Mouse (Mus musculus) cerebellum, postnatal 4 days (tissue): ENCODE measurements around the gene Ankrd23.
"Not testable (repeated sequence)": the region's sequence is repeated elsewhere in the genome, so short reads cannot be mapped to it uniquely, and the experiment has no call there.

ENCODE experiments used
- DNase-seq, 2 experiments: peaks; one replicate each; pipeline ENCODE4 v3.0.0; 2022; ENCODE audit warnings: low spot score in 2 of 2, mixed read lengths in 1 of 2

The Ankrd23 gene

DNA sequence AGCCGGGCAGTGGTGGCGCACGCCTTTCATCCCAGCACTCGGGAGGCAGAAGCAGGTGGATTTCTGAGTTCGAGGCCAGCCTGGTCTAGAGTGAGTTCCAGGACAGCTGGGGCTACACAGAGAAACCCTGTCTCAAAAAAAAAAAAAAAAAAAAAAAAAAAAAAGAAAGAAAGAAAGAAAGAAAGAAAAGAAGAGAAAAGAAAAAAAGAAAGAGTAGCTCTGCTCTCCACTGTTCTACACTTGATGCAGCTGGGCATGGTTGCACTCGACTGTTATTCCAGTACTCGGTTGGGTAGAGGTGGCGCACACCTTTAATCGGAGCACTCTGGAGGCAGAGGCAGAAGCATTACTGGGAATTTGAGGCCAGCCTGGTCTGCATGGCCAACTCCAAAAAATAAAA, at the start of gene Ankrd23:
Gene Ankrd23, minus strand, starts transcription at position 101 of the 400 bp plus-strand sequence.
- not testable (repeated sequence) for DNase-seq

GRCm38 (mm10) chr1:36586288-36586687, 49.6 kb upstream of the Ankrd23 start:
- no peak for DNase-seq

- DNase-seq = no peak
Observed at GRCm38 (mm10) chr1:36583408-36584116, 46.9 kb upstream of the Ankrd23 start.

GRCm38 (mm10) chr1:36582211-36582610, 45.5 kb upstream of the Ankrd23 start:
- DNase-seq = no peak

GRCm38 (mm10) chr1:36581260-36581659, 44.6 kb upstream of the Ankrd23 start:
- DNase-seq = no peak

DNA sequence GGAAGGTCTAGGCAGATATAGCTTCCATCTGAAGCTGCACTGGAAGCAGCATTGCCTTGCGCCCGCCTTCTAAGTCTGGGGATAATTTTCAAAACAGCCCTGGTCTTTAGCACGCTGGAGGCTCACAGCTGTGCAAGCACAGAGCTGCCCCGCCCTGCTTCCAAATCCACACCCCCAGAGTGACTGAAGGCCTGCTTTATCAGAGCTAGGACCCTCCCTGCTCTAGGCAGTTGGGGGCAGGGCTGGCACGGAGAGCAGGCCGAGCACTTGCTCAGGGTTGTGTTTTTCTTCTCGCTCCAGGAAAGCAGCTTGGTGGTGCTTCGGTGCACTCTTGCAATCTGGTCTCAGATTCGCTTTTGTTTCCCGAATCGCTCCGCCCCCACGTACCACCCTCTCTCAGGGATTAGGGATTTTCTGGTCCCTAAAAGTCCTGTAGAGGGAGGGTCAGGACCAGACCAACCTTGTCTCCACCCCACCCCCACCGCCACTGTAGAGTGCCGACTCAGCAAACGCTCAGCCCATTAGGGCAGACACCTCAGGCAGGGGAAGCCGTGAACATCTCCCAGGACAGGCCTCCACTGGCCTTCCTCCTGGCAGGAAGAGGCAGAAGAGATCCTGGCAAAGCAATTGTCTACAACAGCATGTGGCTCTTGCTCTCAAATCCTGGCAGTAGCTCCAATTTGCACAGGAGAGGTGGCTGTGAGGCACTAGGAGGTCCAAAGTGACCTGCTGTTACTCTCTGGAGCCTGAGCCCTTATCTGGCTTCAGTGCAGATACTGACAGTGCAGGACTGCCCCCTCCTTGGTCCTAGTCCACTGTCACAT, 43.9 kb upstream of the Ankrd23 start:
- peak in 1 of 2 experiments; percentile 49 for DNase-seq

DNA sequence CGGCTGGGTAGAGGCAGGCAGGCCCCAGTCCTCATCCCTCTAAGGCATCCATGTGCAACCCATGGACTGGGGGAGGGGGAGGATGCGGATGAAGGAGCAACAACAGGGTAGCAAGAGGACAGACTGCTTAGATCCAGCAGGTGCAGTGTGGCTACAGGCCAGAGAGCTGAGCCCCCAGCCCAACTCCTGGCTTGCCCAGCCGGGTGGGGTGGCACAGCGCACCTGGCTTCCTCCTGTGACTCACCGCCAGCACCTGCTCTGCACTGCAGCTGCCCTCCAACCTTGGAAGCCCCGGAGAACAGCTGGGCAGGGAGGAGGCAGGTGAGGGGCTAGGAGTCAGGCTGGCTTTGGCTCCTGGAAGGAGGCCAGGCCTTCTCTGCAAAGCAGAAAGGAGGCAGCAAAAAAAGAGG, 43.3 kb upstream of the Ankrd23 start:
- DNase-seq = peak in 1 of 2 experiments; percentile 45

GRCm38 (mm10) chr1:36576991-36577675, 40.5 kb upstream of the Ankrd23 start:
- no peak for DNase-seq

DNA sequence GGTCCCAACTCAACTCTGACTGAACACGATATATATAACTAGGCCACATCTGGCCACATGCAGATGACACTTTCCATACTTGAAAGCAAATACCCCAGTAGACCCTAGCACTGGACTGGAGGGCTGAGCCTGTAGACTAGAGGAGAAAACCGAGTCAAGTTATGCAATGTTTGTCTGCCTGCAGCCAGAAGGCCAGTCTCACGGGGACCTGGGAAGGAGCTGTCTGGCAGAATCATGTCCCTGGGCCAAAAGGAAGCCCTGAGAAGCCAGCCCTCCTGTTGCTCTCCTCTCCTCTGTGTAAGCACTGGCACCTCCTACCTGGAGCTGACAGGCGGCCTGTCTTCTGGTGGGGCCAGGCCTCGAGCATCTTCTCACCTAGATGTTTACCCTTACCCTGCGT, 38.7 kb upstream of the Ankrd23 start:
- DNase-seq = no peak

DNA sequence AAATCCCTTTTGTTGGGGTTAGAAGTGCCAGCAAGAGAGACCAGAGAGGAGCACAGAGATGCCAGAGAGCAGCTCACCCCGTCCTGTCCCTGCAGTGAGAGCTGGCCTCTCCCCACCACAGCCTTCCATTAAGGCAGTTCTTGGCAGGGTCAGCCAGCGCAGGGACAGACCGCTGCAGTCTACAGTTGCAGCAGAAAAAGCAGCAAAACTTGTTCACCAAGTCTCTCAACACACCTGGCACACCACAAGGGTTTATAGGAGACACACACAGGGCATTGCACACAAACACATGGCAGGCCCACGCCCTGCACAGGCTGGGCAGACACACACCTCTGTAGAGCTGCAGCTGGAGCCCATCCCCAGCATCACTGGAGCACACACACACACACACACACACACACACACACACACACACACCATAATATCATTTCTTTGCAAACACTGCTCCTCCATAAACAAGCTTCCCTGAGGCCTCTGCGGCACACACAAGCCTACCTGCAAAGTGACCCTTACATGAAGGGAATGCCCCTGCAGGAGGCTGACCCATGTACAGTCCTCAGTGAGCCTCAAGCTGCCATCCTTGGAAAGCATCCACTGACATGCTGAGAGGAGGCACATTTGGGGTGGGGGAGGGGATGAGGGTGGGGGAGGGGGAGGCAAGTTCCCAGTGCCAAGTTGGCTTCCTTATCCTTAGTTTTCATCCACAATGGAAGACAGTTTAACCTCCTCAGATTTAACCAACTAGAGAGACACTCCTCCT, 37.7 kb upstream of the Ankrd23 start:
- no peak for DNase-seq

GRCm38 (mm10) chr1:36573524-36573923, 36.8 kb upstream of the Ankrd23 start:
- no peak for DNase-seq

DNA sequence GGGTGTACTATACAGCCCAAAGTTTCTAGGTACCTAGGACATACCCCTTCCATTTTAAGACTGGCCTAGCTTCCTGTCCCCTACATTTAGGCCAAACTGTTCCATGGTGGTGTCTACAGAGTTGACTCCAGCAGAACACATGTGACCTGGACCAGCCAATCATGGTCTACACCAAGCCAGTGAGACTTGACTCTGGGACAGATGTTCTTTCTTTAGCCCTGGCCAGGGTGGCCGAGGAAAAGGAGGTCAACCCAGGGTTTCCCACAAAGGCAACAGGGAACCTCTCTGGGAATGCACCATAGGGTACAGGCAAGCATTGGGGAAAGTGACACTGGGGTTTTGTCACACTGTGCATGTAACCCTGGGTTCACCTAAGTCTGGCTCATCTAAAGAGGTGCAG, 36.0 kb upstream of the Ankrd23 start:
- no peak for DNase-seq

DNA sequence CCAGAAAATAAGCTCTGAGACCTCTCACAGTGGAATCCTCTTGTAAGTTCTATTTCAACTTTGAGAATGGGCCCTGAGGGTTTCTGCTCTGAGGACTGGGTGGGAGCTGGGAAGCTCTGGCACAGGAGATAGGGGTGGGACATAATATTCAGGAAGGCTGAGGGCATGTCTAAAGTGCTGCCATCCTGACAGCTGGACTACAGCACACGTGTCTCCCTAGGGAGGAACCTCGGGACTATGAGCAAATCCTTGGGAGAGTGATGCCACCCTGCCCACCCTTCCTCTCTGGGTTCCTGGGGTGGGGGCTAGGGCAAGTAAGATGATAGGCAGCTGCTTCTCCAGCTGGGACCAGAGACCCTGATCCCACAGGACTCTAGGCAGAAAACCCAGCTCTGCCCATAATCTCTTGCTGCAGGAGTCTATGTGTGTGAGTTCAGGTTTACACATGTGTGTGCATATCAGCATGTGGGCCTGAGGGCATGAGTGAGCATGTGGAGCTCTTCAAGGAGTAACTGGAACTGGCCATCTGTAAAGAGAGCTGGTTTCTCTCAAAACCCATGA, 35.5 kb upstream of the Ankrd23 start:
- no peak for DNase-seq

DNA sequence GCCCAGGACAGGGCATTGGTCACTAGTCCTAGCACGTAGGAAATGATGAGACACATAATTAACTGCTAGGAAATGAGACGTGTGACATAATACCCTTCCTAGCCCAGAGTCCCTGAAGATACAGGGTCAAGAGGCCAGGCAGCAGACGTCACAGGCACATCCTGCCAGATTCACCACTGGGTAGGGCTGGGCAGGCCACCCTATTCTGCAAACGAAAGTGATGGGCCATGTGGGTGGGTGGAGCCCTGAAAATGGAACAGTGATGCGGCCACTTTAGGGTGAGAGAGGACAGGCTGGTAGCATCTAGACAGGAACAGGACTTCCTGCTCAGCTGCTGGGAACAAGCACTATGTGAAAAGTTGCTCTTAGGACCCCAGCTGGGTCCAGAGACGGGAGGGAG, 34.9 kb upstream of the Ankrd23 start:
- DNase-seq = no peak

DNA sequence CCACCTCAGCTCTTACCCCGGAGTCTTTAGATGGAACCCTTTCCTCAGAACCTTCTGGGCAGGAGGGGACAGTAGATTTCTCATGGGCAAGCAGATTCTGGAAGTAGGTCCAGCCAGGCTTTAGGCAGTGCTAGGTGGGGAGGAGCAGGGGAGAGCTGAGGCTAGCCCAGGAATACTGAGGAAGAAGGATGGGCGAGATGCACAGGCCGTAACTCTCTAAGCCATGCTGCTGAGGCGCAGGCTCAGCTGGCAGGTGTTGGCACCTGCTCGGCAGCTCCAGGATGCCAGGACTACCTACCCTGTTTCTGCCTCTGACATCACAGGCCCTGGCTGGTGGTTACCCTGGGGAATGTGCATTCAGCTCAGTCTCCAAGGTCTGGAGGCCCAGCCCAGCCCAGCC, 33.6 kb upstream of the Ankrd23 start:
- no peak for DNase-seq

DNA sequence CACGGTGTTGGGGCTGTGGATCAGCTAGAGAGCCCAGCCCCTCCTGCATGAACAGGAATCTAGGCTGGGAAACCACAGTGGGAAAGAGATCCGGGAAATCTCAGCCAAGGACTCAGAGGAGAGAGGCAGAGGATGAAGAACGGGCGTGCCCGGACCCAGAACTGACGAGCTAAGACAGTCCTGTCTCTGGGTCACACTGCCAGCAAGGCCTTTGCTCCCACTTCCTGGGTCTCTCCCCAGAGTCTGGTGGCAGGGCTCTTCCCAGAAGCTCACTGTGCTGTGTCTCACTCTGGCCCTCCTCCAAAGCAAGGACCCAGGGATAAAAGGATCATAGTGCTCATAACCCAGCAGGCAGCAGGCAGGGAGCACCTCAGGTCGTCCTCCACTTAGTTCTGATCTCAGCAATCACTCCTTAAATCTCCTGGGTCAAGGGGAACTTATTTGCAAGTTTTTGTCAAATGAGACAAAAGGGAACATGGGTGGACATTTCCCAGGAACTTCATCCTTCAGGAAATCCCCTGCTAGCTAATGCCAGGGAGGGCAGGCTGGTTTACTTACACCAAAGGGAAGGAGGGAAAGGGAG, 33.1 kb upstream of the Ankrd23 start:
- DNase-seq = no peak

- DNase-seq = no peak
Observed at GRCm38 (mm10) chr1:36568776-36569175, 32.1 kb upstream of the Ankrd23 start.

GRCm38 (mm10) chr1:36567818-36568603, 31.3 kb upstream of the Ankrd23 start:
- DNase-seq = no peak

GRCm38 (mm10) chr1:36566425-36566824, 29.7 kb upstream of the Ankrd23 start:
- DNase-seq = no peak

DNA sequence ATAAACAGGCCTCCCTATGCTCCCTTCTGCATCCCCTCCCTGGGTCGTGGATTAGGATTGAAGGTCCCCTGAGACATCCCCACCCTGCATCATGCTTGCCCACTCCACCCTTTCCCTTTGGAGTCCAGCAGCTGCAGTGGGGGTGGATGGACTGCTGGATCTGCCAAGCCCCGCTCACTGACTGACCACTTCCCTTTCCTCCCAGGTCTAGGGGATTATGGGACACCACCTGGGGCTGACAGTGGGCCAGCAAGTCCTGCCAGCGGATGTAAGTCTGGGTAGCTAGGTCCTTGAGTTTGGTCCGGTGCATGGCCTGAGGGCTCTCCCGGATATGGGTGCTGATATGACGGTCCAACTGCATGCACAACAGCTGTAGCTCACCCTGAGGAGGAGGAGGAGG, 27.4 kb upstream of the Ankrd23 start:
- DNase-seq = no peak
